9 mouse cellular contexts compared by ENCODE assay signal in the genomic region with DNA sequence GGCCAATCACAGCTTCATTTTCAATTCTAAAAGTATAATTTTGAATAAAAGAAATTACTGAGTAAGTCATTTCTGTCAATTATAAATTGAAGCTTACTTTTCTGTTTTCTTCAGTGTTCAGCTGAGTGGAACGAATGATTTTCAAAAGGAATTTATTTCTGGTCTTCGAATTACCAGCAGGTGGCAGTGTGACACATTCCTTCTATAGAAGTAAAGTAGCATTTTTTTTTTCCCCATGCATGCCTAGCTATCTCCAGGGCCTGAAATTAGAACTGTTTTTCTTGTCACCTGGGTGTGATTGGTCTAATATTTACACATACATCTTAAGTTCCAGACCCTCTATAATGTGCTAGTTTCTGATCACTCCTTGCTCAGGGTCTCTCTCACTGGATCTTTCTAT.
A peak's percentile ranks its signal among the peaks of the same experiment; 100 is the strongest.
DNase-seq lines count a peak whose midpoint lies in the region; TF ChIP-seq lines count a peak whose summit lies in the region.
"Had no signal": no experiment of that assay in that cellular context is flagged by ENCODE, and none has a peak within 500 bp of the region (broad histone marks: within the 10 kb centered on the region; RNA-seq: fewer than 3 reads in every experiment).

No protein-coding gene starts in this region.

- H3K79me2 ChIP-seq in heart, adult 2 months (replicated peaks; ENCODE audit: control insufficient read depth, insufficient read depth, low read length): no peaks in the 10 kb centered on the region

- H3K36me3 ChIP-seq in heart, adult 2 months (ENCODE audit: control insufficient read depth, insufficient read depth, low read length): no peaks in the 10 kb centered on the region
- H3K36me3 ChIP-seq: limb, embryonic 12.5 days had no signal

- H3K4me1 ChIP-seq in heart, adult 2 months (ENCODE audit: control insufficient read depth, insufficient read depth, low read length): no peaks in the 10 kb centered on the region
- H3K4me1 ChIP-seq: limb, embryonic 12.5 days had no signal

- TF ChIP-seq EP300 in heart, adult 2 months (IDR thresholded peaks at IDR 0.05; ENCODE audit: insufficient read depth, low read depth, low read length): no peak

- TF ChIP-seq CTCF in heart, adult 2 months (IDR thresholded peaks at IDR 0.05): peak; percentile 59
- no peak for TF ChIP-seq CTCF in brain, embryonic 14.5 days (IDR thresholded peaks at IDR 0.05; ENCODE audit: borderline replicate concordance, extremely low read depth, insufficient read depth, insufficient read length)

- H3K4me3 ChIP-seq in heart, adult 2 months: no peak overlapping the region
- H3K4me3 ChIP-seq: limb, embryonic 12.5 days had no signal

- 21% methylated on average over 2 of the region's 2 CpGs for WGBS in heart, adult 2 months

- DNase-seq in heart, adult 2 months: no peak
- no peak for DNase-seq in heart, postnatal 25 days (ENCODE audit: low spot score)
- DNase-seq in lung, postnatal 10 days: peak; percentile 9
- DNase-seq in lung, postnatal 25 days (ENCODE audit: low spot score): no peak
- DNase-seq in brain, embryonic 14.5 days (ENCODE audit: low read depth): peak; percentile 73
- DNase-seq in retina, postnatal 7 days (ENCODE audit: low read depth, low spot score): peak; percentile 9
- DNase-seq in urinary bladder, postnatal 4 days (ENCODE audit: low spot score in 2 of 2): no peak
- no peak for DNase-seq in urinary bladder, adult 18-20 months (ENCODE audit: low spot score in 2 of 2)

- H3K9ac ChIP-seq in heart, adult 2 months (ENCODE audit: low read depth, low read length): no peak overlapping the region
- H3K9ac ChIP-seq: limb, embryonic 12.5 days had no signal

- no peak overlapping the region for H3K27ac ChIP-seq in heart, adult 2 months
- H3K27ac ChIP-seq: limb, embryonic 12.5 days had no signal

- no peak for TF ChIP-seq POLR2A in heart, adult 2 months (IDR thresholded peaks at IDR 0.05; ENCODE audit: insufficient read depth, low read depth, low read length)
- TF ChIP-seq POLR2A in brain, embryonic 14.5 days (IDR thresholded peaks at IDR 0.05; ENCODE audit: borderline replicate concordance, extremely low read depth, insufficient read depth, insufficient read length, poor library complexity, severe bottlenecking): no peak

- H3K27me3 ChIP-seq in heart, adult 2 months (ENCODE audit: control insufficient read depth, insufficient read depth, low read length): no peaks in the 10 kb centered on the region
- H3K27me3 ChIP-seq: limb, embryonic 12.5 days had no signal

- intact Hi-C loops in heart, adult 2 months (cut with DNase I): no loop called here
- intact Hi-C loops in heart, postnatal 25 days (cut with DNase I): loop anchor here (10.0 kb wide), 1 partner anchor 498 kb away; no protein-coding TSS in a partner anchor

Comparison
In these comparisons a context has a peak if more than half of its experiments do, and no peak if none do; other contexts are left out.
1. DNase-seq: peak in lung, postnatal 10 days (single experiment), brain, embryonic 14.5 days (single experiment) and retina, postnatal 7 days (single experiment); none in heart, adult 2 months (0 of 2), heart, postnatal 25 days (single experiment), lung, postnatal 25 days (single experiment), urinary bladder, postnatal 4 days (0 of 2) and urinary bladder, adult 18-20 months (0 of 2).